Mouse (Mus musculus): ENCODE measurements around the gene Agxt2.

Agxt2 gene

DNA sequence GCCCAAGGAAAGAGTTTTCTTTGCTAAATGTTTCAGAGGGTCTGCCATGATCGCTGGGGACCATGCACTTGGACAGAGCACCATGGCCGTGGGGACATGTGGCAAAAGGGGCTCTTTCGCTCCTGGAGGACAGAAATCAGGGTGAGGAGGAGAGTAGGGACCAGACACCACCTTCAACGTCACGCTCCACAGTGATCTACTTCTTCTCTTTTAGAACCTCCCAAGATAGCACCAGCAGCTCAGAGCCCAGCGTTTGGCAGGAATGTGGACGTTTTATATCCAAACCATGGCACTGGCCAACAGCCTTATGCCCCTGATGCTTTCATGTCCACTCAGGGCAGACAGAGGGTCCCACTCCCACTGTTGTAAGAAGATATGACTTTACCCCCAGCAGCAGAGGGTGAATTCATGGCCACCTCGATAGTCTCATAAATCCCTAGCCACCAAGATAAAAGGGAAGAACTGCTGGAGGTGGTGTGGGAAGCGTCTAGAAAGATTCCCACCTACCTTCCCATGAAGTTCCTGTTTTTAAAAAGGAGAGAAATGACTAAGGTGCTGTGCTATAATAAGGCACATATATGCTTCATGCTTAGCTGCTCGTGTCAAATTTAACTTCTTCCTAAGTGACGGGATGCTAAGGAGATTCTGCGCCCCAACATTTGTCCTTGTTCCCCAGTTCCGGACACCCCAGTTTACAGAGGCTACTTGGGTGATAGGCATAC lies 68.4 kb downstream of the Agxt2 start:
- no peak for DNase-seq

DNA sequence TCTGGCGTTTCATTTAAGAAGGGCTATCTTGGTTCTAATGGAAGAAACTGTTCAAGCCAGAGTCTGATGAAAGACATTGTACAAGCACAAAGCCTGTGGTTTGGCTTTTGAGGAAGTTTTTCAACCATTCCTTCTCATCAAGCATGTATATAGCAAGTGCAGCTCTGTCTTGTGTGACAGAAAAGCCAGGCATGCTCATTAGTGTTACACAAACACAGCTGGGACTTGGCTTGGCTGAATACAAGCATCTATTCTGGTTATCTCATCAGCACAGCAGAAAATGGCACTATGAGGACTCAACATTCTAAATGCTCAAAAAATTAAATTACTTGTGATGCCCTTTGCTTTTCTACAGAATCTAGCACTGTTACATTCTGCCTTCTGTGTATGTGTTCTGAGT lies 78.6 kb downstream of the Agxt2 start:
- DNase-seq = no peak

DNA sequence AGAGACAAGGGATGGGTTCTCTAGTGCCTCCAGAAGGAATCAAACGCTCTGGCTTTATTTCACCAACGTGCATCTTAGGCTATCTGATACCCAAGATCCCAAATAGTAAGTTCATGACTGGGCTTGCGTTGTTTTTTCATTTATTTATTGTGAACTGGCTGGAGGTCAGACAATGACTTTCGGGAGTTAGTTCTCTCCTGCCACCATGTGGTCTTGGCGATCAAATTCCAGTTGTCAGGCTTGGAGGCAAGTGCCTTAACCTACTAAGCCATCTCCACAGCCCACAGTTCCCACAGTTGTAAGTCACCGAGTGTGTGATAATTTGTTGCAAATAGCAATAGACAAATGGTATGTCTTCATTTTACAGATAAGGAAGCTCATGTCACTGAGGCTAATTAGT lies 81.6 kb downstream of the Agxt2 start:
- no peak for DNase-seq

DNA sequence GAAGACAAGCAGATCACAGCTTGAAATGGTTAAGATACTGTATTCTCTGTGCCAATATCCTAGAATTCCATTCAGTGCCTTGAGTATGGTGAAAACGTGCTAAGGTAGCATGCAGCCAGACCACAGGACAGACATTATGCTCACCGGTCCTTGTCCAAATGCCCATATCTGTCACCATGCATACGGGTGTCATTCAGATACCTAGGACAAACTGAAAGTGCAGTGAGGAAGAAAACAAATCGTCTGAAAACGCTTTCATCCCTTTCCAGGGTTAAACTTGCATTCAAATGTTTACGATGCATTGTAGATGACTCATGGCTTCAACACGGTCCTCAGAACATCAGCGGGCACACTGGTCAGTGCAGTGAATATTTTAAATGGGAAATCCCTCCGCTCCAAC lies 83.2 kb downstream of the Agxt2 start:
- no peak for DNase-seq

DNA sequence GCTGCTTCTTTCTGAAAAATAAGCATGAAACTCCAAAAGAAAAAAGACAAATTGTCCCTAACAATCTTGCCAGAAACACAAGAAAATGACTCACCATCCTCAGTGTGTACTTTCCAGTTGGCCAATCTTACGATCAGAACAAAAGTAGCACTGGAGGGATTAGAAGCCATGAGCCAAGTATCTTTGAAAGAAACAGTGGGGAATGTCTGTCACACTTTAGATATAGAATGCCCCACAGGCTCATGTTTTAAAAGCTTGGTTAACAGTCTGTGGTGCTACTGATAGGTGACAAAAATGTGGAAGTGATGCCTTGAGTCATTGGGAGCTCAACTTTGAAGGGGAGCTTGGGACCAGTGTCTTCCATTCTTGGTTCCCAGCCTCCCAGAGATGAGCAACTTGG lies 83.9 kb downstream of the Agxt2 start:
- no peak for DNase-seq

DNA sequence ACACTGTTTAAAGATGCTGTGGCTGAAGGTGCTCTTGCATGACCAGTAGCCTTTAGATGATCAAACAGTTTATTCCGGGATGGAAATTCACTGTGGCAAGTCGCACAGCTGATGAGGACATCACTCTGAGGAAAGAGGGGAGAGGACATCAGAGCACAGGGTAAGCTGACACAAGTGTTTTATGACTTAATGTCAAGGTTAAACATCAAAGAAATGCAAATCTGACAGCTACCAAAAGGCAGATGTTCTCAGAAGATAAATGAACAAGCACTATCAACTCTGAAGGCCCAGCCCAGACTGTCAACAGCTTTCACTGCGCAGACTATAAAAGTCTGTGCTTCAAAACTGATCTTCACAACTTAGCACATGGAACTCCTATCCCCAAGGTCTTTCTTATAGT lies 88.8 kb downstream of the Agxt2 start:
- DNase-seq = no peak

All from thymus, postnatal 14 days (tissue).